Mouse (Mus musculus) ZHBTc4 (cell line): ENCODE data around the gene Pcgf2.

Experiments
- DNase-seq: peaks from one replicate; pipeline ENCODE4 v3.0.0-alpha.2; 2011; ENCODE audit warnings: low read depth, low spot score

Gene Pcgf2

GRCm38 (mm10) chr11:97695712-97696401 is 4.4 kb downstream of the Pcgf2 start:
- DNase-seq, result peak; percentile 72

GRCm38 (mm10) chr11:97694921-97695711 is 5.2 kb downstream of the Pcgf2 start:
- no peak for DNase-seq

GRCm38 (mm10) chr11:97694435-97694834 is 5.9 kb downstream of the Pcgf2 start:
- no peak for DNase-seq

GRCm38 (mm10) chr11:97689861-97690260 is 10.4 kb downstream of the Pcgf2 start:
- DNase-seq, result peak; percentile 68

GRCm38 (mm10) chr11:97687061-97687460 is 13.2 kb downstream of the Pcgf2 start:
- DNase-seq, result no peak

GRCm38 (mm10) chr11:97686322-97686908 is 13.9 kb downstream of the Pcgf2 start:
- DNase-seq, result peak; percentile 41

- peak; percentile 88 for DNase-seq
Measured at GRCm38 (mm10) chr11:97685613-97686321, 14.5 kb downstream of the Pcgf2 start, which contains the start of gene Cisd3. Cisd3 (plus strand) TSS chr11:97685826.

- DNase-seq, result no peak
Measured at GRCm38 (mm10) chr11:97684766-97685165, 15.5 kb downstream of the Pcgf2 start.

GRCm38 (mm10) chr11:97684063-97684680 is 16.1 kb downstream of the Pcgf2 start:
- DNase-seq, result peak; percentile 39

GRCm38 (mm10) chr11:97682504-97683055 is 17.7 kb downstream of the Pcgf2 start:
- no peak for DNase-seq

GRCm38 (mm10) chr11:97680430-97680829 is 19.9 kb downstream of the Pcgf2 start:
- no peak for DNase-seq

- DNase-seq, result no peak
Measured at GRCm38 (mm10) chr11:97678301-97678700, 22.0 kb downstream of the Pcgf2 start.

- peak; percentile 89 for DNase-seq
Measured at GRCm38 (mm10) chr11:97677842-97678241, 22.5 kb downstream of the Pcgf2 start.

GRCm38 (mm10) chr11:97677381-97677780 is 22.9 kb downstream of the Pcgf2 start:
- DNase-seq, result peak; percentile 28

GRCm38 (mm10) chr11:97676050-97676754 is 24.1 kb downstream of the Pcgf2 start:
- DNase-seq, result peak; percentile 48

- DNase-seq, result peak; percentile 76
Measured at GRCm38 (mm10) chr11:97673148-97673547, 27.1 kb downstream of the Pcgf2 start.

- peak; percentile 83 for DNase-seq
Measured at GRCm38 (mm10) chr11:97671177-97671527, 29.1 kb downstream of the Pcgf2 start.

- peak; percentile 80 for DNase-seq
Measured at GRCm38 (mm10) chr11:97670234-97671176, 29.8 kb downstream of the Pcgf2 start.

GRCm38 (mm10) chr11:97669829-97670228 is 30.5 kb downstream of the Pcgf2 start:
- peak; percentile 39 for DNase-seq
